Mouse (Mus musculus) layer of hippocampus, adult 11-12 months (tissue): ENCODE data around the gene Chuk.

Experiments used
- DNase-seq: peaks from one replicate; pipeline ENCODE4 v3.0.0; 2022; ENCODE audit warnings: low spot score

Chuk gene

GRCm38 (mm10) chr19:44042121-44042520 lies 65.2 kb downstream of the Chuk start:
- DNase-seq, result no peak

GRCm38 (mm10) chr19:44033396-44033795 lies 73.9 kb downstream of the Chuk start:
- no peak for DNase-seq

DNA sequence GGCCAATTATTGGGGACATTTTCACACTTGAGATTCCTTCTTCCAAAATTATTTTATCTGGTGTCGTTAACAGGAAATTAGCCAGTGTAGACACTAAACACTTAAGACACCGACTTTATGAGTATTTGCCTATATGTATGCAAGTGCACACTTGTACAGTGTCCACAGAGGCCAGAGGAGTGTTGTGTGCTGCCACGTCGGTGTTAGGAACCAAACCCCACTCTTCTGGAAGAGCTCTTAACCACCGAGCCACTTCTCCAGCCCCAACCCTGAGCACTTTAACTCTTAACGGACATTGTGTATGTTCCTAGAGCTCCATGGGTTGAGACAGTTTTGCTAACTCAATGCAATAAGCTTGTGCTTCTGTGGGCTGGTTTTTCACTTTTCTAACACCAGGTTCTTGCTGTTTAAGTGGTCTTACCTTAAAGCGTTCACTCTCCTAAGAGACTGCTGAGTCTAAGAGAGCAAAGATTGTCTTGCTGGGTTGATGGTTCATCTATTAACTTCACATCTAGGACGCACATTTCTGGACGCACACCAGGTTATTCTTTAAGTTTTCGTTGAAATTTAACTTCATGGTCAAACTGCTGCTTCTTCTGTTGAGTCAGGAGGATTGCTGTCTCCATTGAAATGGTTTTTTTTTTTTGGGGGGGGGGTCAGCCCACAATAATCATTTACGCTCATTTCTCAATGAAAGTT lies 75.1 kb downstream of the Chuk start:
- DNase-seq, result no peak

GRCm38 (mm10) chr19:44030024-44030423 lies 77.3 kb downstream of the Chuk start:
- no peak for DNase-seq

GRCm38 (mm10) chr19:44028972-44029371 lies 78.3 kb downstream of the Chuk start, which contains the start of gene Cyp2c23:
TSS of gene Cyp2c23 (minus strand) at chr19:44029208.
- DNase-seq, result no peak

DNA sequence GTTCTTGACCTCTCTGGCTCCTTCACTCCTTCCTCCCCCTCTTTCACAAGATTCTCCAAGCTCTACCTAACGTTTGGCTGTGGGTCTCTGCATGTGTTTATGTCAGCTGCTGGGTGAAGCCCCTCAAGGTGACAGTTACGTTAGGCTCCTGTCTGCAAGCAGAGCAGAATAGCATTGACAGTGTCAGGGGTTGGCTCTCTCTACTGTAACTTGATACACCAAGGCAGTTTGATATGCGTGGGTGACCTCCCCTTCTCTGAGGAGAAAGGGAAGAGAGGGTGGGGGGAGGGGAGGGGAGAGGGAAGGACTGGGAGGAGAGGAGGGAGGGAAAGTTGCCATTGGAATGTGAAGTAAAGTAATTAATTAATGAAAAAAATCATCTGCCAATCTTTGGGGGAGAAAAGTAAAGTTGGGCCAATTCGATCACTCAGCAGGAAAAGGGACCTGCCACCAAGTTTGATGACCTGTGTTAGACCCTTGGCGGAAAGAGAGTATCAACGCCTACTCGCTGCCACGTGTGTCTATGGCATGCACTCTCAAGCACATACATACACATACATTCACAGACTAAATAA lies 80.2 kb downstream of the Chuk start:
- DNase-seq, result no peak

GRCm38 (mm10) chr19:44024921-44025585 lies 82.2 kb downstream of the Chuk start:
- no peak for DNase-seq
